Mouse (Mus musculus) forebrain, embryonic 15.5 days (tissue): Measurements from ENCODE around the gene Vmn1r127. TPM values are rescaled to one million over a fixed set of nuclear protein-coding genes. Genes with fewer than 3 reads are reported as not detected.
"Not testable (repeated sequence)": the region's sequence is repeated elsewhere in the genome, so short reads cannot be mapped to it uniquely, and the experiment has no call there.

ENCODE experiments used
- ATAC-seq: fragments of 200-750 bp; cut with Nextera tagmentation; replicated peaks from 2 replicates; pipeline ENCODE4 v1.8.0; 2017; ENCODE audit warnings: mild to moderate bottlenecking, moderate TSS enrichment, moderate library complexity
- H3K27ac ChIP-seq: fragments of 300-500 bp; sonication (generic); replicated peaks from 2 replicates; pipeline ENCODE4 v1.5.1; 2015; ENCODE audit warnings: mild to moderate bottlenecking, inconsistent platforms
- H3K27me3 ChIP-seq: fragments of 300-500 bp; sonication (generic); 2 replicates; pipeline ENCODE4 v1.6.1; 2015; ENCODE audit warnings: inconsistent platforms
- H3K36me3 ChIP-seq: fragments of 300-500 bp; sonication (generic); 2 replicates; pipeline ENCODE4 v1.6.1; 2015; ENCODE audit warnings: mild to moderate bottlenecking, inconsistent platforms
- H3K4me1 ChIP-seq: fragments of 300-500 bp; sonication (generic); 2 replicates; pipeline ENCODE4 v1.6.1; 2015; ENCODE audit warnings: inconsistent platforms
- H3K4me2 ChIP-seq: fragments of 300-500 bp; sonication (generic); replicated peaks from 2 replicates; pipeline ENCODE4 v1.6.1; 2015; ENCODE audit warnings: mild to moderate bottlenecking, inconsistent platforms
- H3K4me3 ChIP-seq: fragments of 300-500 bp; sonication (generic); 2 replicates; pipeline ENCODE4 v1.5.1; 2015; ENCODE audit warnings: mild to moderate bottlenecking, inconsistent platforms
- H3K9ac ChIP-seq: fragments of 300-500 bp; sonication (generic); replicated peaks from 2 replicates; pipeline ENCODE4 v1.6.1; 2015; ENCODE audit warnings: mild to moderate bottlenecking, inconsistent platforms
- H3K9me3 ChIP-seq: fragments of 300-500 bp; sonication (generic); 2 replicates; pipeline ENCODE4 v1.6.1; 2016; ENCODE audit warnings: inconsistent platforms
- WGBS: fragments of 180-500 bp; shearing (Covaris S2); methylation state at CpG from one replicate; pipeline ENCODE4 v1.1.7; 2015; ENCODE audit warnings: mixed read lengths; 5-methylcytosine and 5-hydroxymethylcytosine counted together
- polyA plus RNA-seq: library from polyadenylated mRNA; unstranded; fragments of >200 nt; fragmentation: Nextera tagmentation; extraction: Ambion mirVana; gene quantifications from 2 replicates; pipeline ENCODE4 v1.2.1, GENCODE M21; 2015

Gene Vmn1r127
- polyA plus RNA-seq, result not detected in 2 replicates

GRCm38 (mm10) chr7:21319761-21320160 lies at the start of gene Vmn1r127:
Gene Vmn1r127 (minus strand): TSS chr7:21319861.
- not testable (repeated sequence) for H3K4me1 ChIP-seq, H3K9ac ChIP-seq, H3K9me3 ChIP-seq, H3K27ac ChIP-seq, H3K4me2 ChIP-seq, H3K36me3 ChIP-seq, H3K4me3 ChIP-seq, H3K27me3 ChIP-seq, ATAC-seq
- no CpG with 5 or more reads among the region's 3 CpGs for WGBS

- not testable (repeated sequence) for H3K4me1 ChIP-seq, H3K4me2 ChIP-seq, H3K4me3 ChIP-seq, H3K27ac ChIP-seq, H3K9me3 ChIP-seq, ATAC-seq, H3K9ac ChIP-seq, H3K36me3 ChIP-seq, H3K27me3 ChIP-seq
- no CpG with 5 or more reads among the region's 1 CpGs for WGBS
Observed at GRCm38 (mm10) chr7:21361191-21361590, 41.5 kb upstream of the Vmn1r127 start, which contains the start of gene Vmn1r129. Gene Vmn1r129 (minus strand): TSS chr7:21361291.

- not testable (repeated sequence) for H3K9ac ChIP-seq, ATAC-seq, H3K9me3 ChIP-seq, H3K27me3 ChIP-seq, H3K4me2 ChIP-seq, H3K4me3 ChIP-seq, H3K36me3 ChIP-seq, H3K27ac ChIP-seq, H3K4me1 ChIP-seq
- 71% methylated on average over 1 of the region's 1 CpGs for WGBS
Observed at GRCm38 (mm10) chr7:21349073-21349472, 29.4 kb upstream of the Vmn1r127 start, which contains the start of gene Vmn1r128. Gene Vmn1r128 (plus strand): TSS chr7:21349373.

GRCm38 (mm10) chr7:21301367-21301766 lies 18.3 kb downstream of the Vmn1r127 start, which contains the start of gene Vmn1r126:
Gene Vmn1r126 (minus strand): TSS chr7:21301467.
- not testable (repeated sequence) for H3K4me1 ChIP-seq, H3K27ac ChIP-seq, H3K4me3 ChIP-seq, H3K27me3 ChIP-seq, H3K9me3 ChIP-seq, H3K9ac ChIP-seq, ATAC-seq, H3K36me3 ChIP-seq, H3K4me2 ChIP-seq
- no CpG with 5 or more reads among the region's 5 CpGs for WGBS

- 68% methylated on average over 3 of the region's 3 CpGs for WGBS
- not testable (repeated sequence) for H3K4me2 ChIP-seq, H3K36me3 ChIP-seq, H3K27ac ChIP-seq, ATAC-seq, H3K9ac ChIP-seq, H3K27me3 ChIP-seq, H3K4me1 ChIP-seq, H3K4me3 ChIP-seq, H3K9me3 ChIP-seq
Observed at GRCm38 (mm10) chr7:21271879-21272278, 47.8 kb downstream of the Vmn1r127 start, which contains the start of gene Vmn1r125. Gene Vmn1r125 (plus strand): TSS chr7:21272179.

Other genes with a start within 250 kb of the Vmn1r127 start
- not detected in 2 replicates for gene Vmn1r121, start 221.3 kb downstream of the Vmn1r127 start, polyA plus RNA-seq
- gene Vmn1r122, start 185.7 kb downstream of the Vmn1r127 start, polyA plus RNA-seq, result not detected in 2 replicates
- gene Vmn1r123, start 157.7 kb downstream of the Vmn1r127 start, polyA plus RNA-seq, result not detected in 2 replicates
- gene Gm5157, start 129.4 kb downstream of the Vmn1r127 start, polyA plus RNA-seq, result not detected in 2 replicates
- not detected in 2 replicates for gene Vmn1r124, start 59.2 kb downstream of the Vmn1r127 start, polyA plus RNA-seq
- gene Vmn1r125, start 47.7 kb downstream of the Vmn1r127 start, polyA plus RNA-seq, result not detected in 2 replicates
- not detected in 2 replicates for gene Vmn1r126, start 18.4 kb downstream of the Vmn1r127 start, polyA plus RNA-seq
- gene Vmn1r128, start 29.5 kb upstream of the Vmn1r127 start, polyA plus RNA-seq, result not detected in 2 replicates
- gene Vmn1r129, start 41.4 kb upstream of the Vmn1r127 start, polyA plus RNA-seq, result not detected in 2 replicates
- gene Gm6882, start 112.9 kb upstream of the Vmn1r127 start, polyA plus RNA-seq, result not detected in 2 replicates
- gene Vmn1r130, start 191.9 kb upstream of the Vmn1r127 start, polyA plus RNA-seq, result not detected in 2 replicates
- gene Vmn1r131, start 226.2 kb upstream of the Vmn1r127 start, polyA plus RNA-seq, result not detected in 2 replicates